Mouse (Mus musculus): ENCODE results near the gene Dpyd. TPM values are rescaled to one million over a fixed set of nuclear protein-coding genes. Genes with fewer than 3 reads are reported as not detected.

The Dpyd gene
- total RNA-seq (2021): 1 to 10 TPM; 1.8 to 2.7 TPM
- long read RNA-seq, experiment 1, full-length matches to known transcripts: 2 of 2 reads
- long read RNA-seq, experiment 1, partial matches to known transcripts: 0 of 2 reads
- long read RNA-seq, experiment 1, other reads (novel, unspliced or antisense): 0 of 2 reads
- long read RNA-seq, experiment 2: 0 reads

- peak; percentile 66 for DNase-seq
Measured at GRCm38 (mm10) chr3:118561554-118562310, at the start of gene Dpyd. Gene Dpyd, plus strand, starts transcription at chr3:118562129.

GRCm38 (mm10) chr3:118537676-118538075 lies 24.3 kb upstream of the Dpyd start:
- DNase-seq: no peak

- DNase-seq: no peak
Measured at GRCm38 (mm10) chr3:118541766-118542165, 20.2 kb upstream of the Dpyd start.

DNA sequence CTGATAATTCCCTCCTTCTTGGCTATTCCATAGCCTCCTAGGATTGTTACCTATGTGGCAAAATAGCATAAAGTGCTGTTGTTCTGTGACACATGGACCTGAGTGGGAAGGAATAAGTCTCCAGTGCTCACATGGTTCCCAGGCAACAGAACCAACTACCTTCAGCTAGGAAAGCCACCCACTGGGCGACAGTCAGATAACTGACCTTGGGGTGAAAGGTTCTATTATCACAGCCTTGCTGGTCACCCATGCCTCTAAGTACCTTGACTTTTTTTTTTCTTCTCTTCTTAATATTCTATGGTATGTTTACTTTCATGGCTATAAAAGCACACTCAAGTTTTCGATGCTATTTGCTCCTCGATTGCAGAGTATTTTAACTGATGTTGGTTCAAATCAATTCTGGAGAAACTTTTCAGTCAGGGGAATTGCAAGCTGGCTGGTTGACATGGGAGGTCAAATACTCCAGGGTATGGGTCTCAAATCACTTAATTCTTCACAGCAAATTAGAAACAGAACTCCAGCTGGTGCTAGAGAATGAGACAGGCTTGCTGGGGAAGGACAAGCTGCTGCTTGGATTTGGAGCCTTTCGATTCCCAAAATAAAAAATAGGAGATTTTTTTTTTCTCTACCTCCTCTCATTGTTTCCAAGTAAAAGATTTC lies 14.2 kb upstream of the Dpyd start:
- DNase-seq: no peak

GRCm38 (mm10) chr3:118557605-118558004 lies 4.3 kb upstream of the Dpyd start:
- DNase-seq: no peak

DNA sequence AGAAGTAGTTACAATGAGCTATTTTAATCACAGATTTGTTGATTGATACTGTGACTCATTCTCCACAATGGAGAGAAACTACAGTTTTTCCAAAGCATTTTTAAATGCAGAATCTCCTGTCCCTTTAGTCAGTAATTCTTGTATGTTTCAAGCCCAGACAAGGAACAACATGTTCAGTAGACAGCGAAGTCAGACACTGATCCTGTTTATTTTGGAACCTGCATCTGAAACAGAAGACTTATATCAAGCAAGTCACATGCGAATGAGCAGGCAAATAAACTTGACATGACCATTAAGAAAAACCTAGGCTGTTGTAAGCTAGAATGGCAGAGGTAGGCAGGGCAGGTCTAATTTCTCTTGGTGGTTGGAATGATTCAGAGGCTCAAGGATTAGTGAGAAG lies 2.0 kb upstream of the Dpyd start:
- no peak for DNase-seq

DNA sequence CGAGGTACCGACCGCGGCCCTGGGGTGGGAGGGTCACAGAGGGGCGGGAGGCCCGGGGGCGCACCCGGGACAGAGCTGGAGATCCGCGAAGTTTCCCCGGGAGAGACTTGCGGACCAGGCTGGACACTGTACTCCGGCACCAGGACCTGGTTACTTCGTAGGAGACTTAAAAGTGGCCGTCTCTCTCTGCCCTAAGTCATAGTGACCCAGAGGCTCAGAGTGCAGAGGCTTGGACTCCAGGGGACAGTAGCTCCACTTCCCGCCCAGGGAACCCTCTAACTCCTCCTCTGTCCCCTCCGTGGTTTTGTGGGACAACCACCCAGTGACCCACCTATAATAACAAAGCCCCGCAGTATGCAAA lies 362 bp downstream of the Dpyd start:
- no peak for DNase-seq

DNA sequence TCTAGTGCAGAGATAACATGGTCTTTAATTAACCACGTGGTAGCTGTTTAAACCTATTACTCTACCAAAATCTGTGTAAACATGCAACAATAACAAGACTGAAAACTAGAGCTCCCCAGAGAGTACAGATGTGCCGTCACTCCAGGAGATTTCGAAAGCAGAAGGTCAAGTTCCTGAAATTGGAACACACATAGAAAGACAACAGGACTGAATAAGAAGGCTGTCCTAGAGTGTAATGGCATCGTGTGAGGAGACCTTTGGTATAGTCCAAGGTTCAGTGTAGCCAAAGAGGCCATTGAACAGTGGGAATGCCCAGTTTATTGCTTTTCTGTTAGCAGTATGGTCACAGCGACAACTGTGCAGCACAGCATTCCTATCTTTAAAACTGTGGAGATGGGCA lies 4.8 kb downstream of the Dpyd start:
- DNase-seq: no peak

GRCm38 (mm10) chr3:118570197-118570596 lies 8.3 kb downstream of the Dpyd start:
- no peak for DNase-seq

DNA sequence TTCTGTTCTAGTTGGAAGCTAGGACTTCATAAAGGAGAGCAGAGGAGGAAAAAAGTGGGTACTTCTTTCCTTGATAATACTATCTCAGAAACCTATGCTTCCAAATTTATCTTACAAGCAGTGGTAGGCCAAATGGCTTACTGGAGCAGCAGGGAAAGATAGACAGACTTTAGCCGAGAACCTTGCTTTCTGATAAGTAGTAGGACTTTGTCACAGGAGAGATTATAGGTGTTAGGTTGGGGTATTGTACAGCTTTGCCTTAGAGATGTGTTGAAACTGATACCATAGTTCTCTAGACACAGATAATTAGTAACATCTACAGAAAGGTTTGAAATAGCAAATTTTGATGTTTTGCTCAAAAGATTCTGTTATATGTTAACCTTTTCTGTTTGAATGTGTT lies 28.6 kb downstream of the Dpyd start:
- DNase-seq: no peak

DNA sequence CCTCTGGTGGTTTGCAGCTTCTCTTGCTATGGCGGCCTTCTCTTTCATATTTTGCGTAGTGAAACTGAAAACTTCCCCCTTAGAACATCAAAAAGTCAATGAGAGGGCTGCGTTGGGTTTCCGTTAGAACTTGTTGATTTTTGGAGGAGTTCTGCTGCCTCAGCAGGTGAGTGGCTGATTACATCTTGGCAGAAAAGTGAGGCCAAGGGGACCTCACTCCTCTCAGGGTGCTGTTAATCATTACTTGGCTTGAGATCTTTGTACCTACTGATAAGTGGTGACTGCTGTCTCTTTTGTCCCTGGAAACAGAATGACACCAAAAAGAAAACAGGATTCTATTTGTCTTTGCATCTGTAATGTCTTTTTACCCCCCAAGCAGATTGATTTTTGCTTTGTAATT lies 32.9 kb downstream of the Dpyd start:
- no peak for DNase-seq

DNA sequence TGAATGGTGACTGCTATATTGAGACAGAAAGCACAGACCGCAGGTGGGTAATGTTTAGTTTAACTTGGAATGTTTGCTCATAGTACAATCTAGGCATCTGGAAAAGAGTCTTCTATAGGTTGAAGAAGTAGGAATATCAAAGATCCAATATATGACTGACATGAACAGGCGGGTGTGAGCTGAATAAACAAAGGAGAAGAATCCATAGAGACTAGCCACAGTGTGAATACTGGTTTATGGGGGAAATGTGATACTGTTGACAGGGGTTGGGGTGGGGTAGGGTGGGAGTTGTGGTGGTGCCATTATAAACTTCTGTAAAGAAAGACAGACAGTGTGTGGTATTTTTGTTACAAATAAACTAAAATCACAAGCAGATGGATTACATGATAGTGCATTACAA lies 33.8 kb downstream of the Dpyd start:
- DNase-seq: no peak

DNA sequence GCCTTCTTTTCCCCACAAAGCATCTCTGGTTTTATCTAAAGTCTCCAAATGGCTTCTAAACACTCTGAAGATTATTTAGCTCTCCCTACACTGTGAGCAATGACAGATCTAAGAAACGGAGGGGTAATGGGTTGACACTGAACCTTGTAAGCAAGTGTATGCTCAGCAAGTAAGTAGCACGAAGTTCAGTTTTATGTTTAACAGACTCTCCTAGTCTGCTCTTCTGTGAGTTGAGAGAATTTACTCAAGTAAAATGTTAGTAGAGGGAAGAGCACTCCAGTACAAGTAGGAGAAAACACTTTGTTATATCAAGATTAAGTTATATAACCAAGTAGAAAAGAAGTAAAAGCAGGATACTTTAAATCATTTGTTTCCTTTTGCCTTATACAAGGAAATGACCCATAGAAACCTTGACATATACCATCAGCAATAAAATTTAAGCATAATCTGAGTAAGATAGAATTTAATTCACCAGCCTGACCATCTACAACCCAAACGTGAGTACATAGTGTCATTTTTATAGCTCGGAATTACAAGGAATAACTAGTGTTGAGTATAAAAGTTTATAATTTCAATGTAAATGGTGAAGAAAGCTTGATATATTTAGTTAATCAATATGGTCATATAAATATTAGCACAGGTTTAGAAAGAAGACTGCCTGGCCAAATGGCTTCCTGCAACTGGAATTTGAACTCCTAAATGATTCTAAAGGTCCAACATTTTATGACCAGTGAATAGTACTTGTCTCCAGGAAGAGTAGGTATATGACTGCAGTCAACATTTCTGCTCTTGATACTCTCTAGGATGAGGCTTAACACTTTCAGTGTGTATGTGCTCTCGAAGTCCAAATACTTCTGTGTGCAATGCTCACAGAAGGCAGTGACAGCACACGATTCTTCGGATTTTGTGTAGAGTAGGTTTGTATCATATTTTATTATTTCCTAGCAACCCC lies 40.0 kb downstream of the Dpyd start:
- no peak for DNase-seq

- DNase-seq: no peak
Measured at GRCm38 (mm10) chr3:118608708-118609107, 46.8 kb downstream of the Dpyd start.

DNA sequence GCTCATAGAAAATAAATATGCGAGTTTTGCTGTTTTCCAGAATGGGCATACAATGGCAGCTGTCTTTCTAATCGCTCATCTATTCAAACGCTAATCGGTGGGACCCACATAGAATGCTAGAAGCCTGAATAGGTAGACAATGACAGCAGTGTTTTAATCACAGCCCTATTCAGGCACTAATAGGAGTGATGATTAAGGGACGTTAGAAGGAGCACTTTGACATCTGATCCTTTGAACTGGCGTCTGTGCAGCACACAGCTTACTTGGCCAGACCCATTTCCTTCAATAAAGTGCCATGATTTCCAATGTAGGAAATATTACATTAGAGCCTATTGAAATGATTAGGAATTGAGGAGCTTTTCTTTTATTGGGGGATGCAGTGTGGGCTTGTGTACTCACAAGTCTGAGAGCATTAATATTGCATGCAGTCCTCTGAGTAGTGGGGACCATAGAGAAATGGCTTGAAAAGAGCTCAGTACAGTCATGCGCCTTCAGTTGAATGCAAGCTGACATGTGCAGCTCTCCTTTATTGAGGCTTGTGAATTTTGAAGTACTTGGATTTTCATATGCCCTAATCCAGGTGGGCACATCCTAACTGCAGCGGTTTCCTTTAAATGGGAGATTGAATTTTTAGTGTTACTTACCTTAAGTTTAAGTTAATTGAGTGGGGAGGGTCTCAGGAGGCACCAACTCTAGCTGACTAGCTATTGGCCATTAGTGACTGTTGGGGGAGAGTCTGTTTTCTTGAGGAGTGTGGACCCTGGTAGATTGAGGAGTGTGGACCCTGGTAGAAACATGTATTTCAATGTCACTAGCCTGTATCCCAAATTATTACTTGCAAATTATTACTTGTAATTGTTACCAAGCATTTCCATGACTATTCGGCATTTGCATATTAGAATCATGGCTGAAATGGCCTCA lies 64.8 kb downstream of the Dpyd start:
- DNase-seq: no peak

DNA sequence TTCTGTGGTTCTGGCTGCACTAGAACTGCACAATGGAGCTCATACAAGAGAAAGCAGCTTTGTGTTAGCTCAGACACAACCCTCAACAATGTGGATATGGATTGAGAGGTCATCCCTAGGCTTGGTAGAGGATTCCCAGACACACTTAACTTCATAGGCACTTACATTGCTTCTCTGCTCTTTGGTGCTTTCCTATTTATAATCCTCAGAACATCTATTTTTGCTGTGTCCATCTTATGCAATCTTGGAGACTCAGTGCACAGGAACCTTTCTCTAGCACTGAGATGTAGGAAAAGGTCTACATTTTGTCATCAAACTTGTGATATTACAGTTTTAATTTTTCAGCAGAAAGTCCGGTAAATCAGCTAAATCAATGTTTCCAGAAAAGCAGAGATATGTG lies 67.8 kb downstream of the Dpyd start:
- DNase-seq: no peak

DNA sequence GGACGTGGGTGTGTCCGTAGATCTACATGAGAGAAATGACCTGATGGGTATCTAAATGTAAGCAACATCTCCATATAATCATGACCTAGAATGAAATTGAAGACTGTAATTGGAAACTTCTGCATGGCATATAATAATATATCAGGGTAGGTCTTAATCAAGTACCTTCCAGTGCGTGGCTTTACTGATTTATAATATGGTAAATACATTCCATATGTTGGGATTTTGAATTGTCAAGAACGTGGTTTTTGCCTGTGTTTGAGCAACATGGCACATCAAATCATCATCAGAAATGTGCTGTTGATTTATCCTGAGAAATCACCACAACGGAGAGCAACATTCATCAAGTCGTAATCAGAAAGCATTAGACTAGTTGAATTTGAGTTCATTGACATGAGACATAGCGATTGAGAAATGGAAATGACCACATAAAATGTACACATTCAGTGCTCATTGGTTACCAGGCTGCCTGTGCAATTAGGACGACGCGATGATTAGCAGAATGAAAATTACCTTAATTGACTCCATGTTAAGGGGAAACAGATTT lies 84.2 kb downstream of the Dpyd start:
- DNase-seq: no peak

GRCm38 (mm10) chr3:118663987-118664692 lies 102.2 kb downstream of the Dpyd start:
- peak; percentile 26 for DNase-seq

DNA sequence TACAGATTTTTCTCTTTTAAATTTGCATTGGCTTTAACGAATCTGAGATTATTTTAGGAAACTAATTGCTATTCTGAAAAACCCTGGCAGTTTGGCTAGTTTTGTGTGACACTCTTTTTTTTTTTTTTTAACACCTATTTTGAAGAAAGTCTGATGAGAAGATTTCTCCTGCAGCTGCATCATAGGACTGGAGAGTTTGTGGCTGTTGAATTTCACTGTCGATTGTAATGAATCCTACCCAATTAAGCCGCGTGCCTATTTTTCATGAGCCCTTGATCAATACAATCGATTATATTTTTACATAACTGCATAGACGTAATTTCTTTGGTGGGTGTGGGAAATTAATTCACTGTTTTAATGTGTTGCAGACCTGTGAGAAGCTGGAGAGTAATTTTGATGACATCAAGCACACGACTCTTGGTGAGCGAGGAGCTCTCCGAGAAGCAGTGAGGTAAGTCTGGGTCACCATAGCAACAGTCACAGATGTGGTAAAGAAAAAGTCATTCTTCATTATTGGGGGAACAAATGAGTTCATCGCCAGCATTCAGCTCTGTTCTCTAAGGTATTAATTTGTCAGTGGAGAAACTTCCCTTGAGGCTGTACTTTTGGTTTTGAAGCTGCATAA lies 112.3 kb downstream of the Dpyd start:
- DNase-seq: no peak

DNA sequence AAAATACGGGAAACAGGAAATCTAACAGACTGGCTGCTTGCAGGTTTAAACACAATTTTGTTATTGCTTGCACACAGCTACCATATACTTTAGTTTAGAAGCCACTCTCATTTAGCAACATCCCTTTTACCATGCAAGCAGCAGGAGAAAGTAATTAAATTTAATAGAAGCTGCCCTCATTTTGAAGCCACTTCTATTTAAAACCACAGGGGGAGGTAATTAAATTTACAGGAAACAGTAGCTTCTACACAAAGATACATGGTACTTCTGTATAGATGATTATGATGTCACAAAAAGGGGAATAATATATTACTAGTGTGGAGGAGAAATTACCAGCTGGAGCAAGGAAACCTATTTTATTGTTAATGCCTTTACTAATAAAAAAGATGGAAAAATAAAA lies 113.5 kb downstream of the Dpyd start:
- DNase-seq: no peak

Measured in gastrocnemius, postnatal 10 days (tissue).